Mouse (Mus musculus) kidney, adult 2 months (tissue): ENCODE results near the gene Snrnp25.

Experiments used
- CTCF ChIP-seq: fragments of 200-500 bp; conservative IDR thresholded peaks from 2 replicates; pipeline ENCODE4 v1.5.1; 2011; ENCODE audit warnings: low read depth, mild to moderate bottlenecking, control low read depth, low read length, moderate library complexity, mixed read lengths; ENCODE audit not compliant: insufficient read depth, insufficient read length
- POLR2A ChIP-seq: fragments of 200-500 bp; IDR thresholded peaks from one replicate; pipeline ENCODE4 v1.6.1; 2011; ENCODE audit warnings: low read depth, low read length, control low read depth

DNA sequence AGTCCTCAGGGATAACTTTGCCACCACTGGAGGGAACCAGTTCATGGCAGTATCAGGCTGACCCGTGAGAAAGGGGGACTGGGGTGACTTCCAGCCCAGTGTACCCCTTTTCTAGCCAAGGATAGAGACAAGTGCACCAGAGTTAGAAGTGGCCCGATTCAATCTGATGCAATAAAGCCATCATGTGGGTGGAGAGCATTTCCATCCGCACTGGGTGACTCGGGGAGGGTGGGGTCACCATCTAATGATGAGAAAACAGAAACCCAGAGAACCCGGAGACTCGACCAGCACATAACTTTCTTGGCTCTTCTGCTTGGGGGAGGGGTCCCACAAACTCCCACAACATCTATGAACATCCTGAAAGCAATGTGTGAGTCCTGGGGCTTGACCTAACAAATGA, 8.5 kb upstream of the Snrnp25 start:
- TF ChIP-seq POLR2A: no peak
- no peak for TF ChIP-seq CTCF
